ENCODE assay signal across 8 mouse cellular contexts in the genomic region with DNA sequence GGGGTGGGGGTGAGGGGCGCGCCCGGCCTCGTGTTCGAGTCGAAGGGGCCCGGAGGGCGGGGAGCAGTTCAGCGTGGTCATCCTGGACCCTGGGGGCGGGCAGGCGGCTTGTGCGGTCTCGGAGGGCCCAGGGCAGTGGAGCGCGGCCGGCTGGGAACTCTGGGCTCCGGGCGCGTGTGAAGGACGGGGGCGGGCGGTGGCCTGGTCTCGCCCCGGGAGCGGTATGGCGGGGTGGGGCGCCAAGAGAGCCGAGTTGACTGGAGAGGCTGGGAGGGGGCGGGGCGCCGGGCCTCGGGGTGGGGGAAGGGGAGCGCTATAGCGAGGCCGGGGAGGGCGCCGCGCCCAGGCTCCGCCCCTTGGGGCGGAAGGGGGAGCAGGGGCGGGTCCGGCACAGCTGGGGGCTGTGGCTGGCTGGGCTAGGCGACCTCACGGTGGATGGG. TPM values are rescaled to one million over a fixed set of nuclear protein-coding genes. Genes with fewer than 3 reads are reported as not detected.
A peak's percentile ranks its signal among the peaks of the same experiment; 100 is the strongest.
DNase-seq lines count a peak whose midpoint lies in the region; ATAC-seq and TF ChIP-seq lines count a peak whose summit lies in the region.

No protein-coding gene starts in this region.

- peak overlapping the region; percentile 75; the same call in 1 of the 2 replicates for H3K27ac ChIP-seq in cortical plate, adult 2 months (ENCODE audit: insufficient read depth, low read length)
- H3K27ac ChIP-seq in intestine, postnatal 0 days (ENCODE audit: low read depth, low read length): peak overlapping the region; percentile 97
- H3K27ac ChIP-seq in limb, embryonic 15.5 days: peak overlapping the region; percentile 99
- peak overlapping the region; percentile 92 for H3K27ac ChIP-seq in midbrain, embryonic 15.5 days

- peak overlapping the region; percentile 80 for H3K4me2 ChIP-seq in intestine, postnatal 0 days (replicated peaks; ENCODE audit: low read depth)
- peak overlapping the region; percentile 49 for H3K4me2 ChIP-seq in limb, embryonic 15.5 days
- H3K4me2 ChIP-seq in midbrain, embryonic 15.5 days: peak overlapping the region; percentile 77

- no peak for TF ChIP-seq POLR2A in cortical plate, adult 2 months (IDR thresholded peaks at IDR 0.05; ENCODE audit: extremely low read depth, insufficient read depth, low read length)

- H3K27me3 ChIP-seq in intestine, postnatal 0 days (replicated peaks; ENCODE audit: control insufficient read depth, insufficient read depth, low read length): no peaks in the 10 kb centered on the region
- H3K27me3 ChIP-seq in limb, embryonic 15.5 days: no peaks in the 10 kb centered on the region
- no peaks in the 10 kb centered on the region for H3K27me3 ChIP-seq in midbrain, embryonic 15.5 days (replicated peaks)

- H3K4me1 ChIP-seq in cortical plate, adult 2 months (ENCODE audit: control insufficient read depth, insufficient read depth, low read length): peaks cover 6% of the 10 kb centered on the region; the same call in 1 of the 2 replicates
- H3K4me1 ChIP-seq in intestine, postnatal 0 days (replicated peaks; ENCODE audit: control insufficient read depth, insufficient read depth, low read length): peaks cover 1% of the 10 kb centered on the region
- peaks cover 52% of the 10 kb centered on the region for H3K4me1 ChIP-seq in limb, embryonic 15.5 days
- H3K4me1 ChIP-seq in midbrain, embryonic 15.5 days: peaks cover 57% of the 10 kb centered on the region

- H3K9me3 ChIP-seq in intestine, postnatal 0 days (ENCODE audit: control insufficient read depth): no peaks in the 10 kb centered on the region
- H3K9me3 ChIP-seq in limb, embryonic 15.5 days: no peaks in the 10 kb centered on the region
- H3K9me3 ChIP-seq in midbrain, embryonic 15.5 days: no peaks in the 10 kb centered on the region

- peaks cover 31% of the 10 kb centered on the region for H3K36me3 ChIP-seq in intestine, postnatal 0 days (ENCODE audit: control insufficient read depth, insufficient read depth)
- peaks cover 41% of the 10 kb centered on the region for H3K36me3 ChIP-seq in limb, embryonic 15.5 days
- H3K36me3 ChIP-seq in midbrain, embryonic 15.5 days (replicated peaks): peaks cover 9% of the 10 kb centered on the region

- peak; percentile 75 for DNase-seq in cerebellum, adult 11 months
- peak; percentile 88 to 90 for DNase-seq in gastrocnemius, postnatal 4 days (ENCODE audit: low spot score in 2 of 2)
- peak; percentile 80 to 84 for DNase-seq in spleen, postnatal 14 days (ENCODE audit: low spot score in 2 of 2)

- 2% methylated on average over 24 of the region's 44 CpGs for WGBS in intestine, postnatal 0 days
- WGBS in limb, embryonic 15.5 days: under 1% methylated on average over 39 of the region's 44 CpGs
- under 1% methylated on average over 39 of the region's 44 CpGs for WGBS in midbrain, embryonic 15.5 days

- peak overlapping the region; percentile 84 for H3K4me3 ChIP-seq in cortical plate, adult 2 months (ENCODE audit: insufficient read depth, low read length)
- H3K4me3 ChIP-seq in intestine, postnatal 0 days (ENCODE audit: low read depth, low read length): peak overlapping the region; percentile 90
- H3K4me3 ChIP-seq in limb, embryonic 15.5 days: peak overlapping the region; percentile 90
- peak overlapping the region; percentile 90 for H3K4me3 ChIP-seq in midbrain, embryonic 15.5 days

- no peak for ATAC-seq in cerebellum, adult (ENCODE audit: insufficient number of reproducible peaks, low FRiP score, low TSS enrichment)
- peak; percentile 59 for ATAC-seq in intestine, postnatal 0 days
- peak; percentile 49 for ATAC-seq in limb, embryonic 15.5 days (ENCODE audit: insufficient number of reproducible peaks, low FRiP score, low TSS enrichment, low read depth)
- 0 out of 2 replicates have a peak, but pooled peaks have one; percentile 2 for ATAC-seq in midbrain, embryonic 15.5 days (replicated peaks)

- TF ChIP-seq CTCF in cortical plate, adult 2 months (IDR thresholded peaks at IDR 0.05; ENCODE audit: extremely low read depth, insufficient read depth, low read length): no peak
- TF ChIP-seq CTCF in intestine, postnatal 0 days (IDR thresholded peaks at IDR 0.05; ENCODE audit: low read depth): no peak; the same call in 1 of the 2 replicates

- H3K9ac ChIP-seq in intestine, postnatal 0 days (ENCODE audit: low read depth, low read length): peak overlapping the region; percentile 86
- H3K9ac ChIP-seq in limb, embryonic 15.5 days: peak overlapping the region; percentile 93
- peak overlapping the region; percentile 87 for H3K9ac ChIP-seq in midbrain, embryonic 15.5 days

RNA-seq across cellular contexts. Expression of a gene that starts 1.5 kb away (rescaled TPM):
- 37.6 and 38.2 TPM in 2 replicates for polyA plus RNA-seq in cortical plate, adult 2 months (2012; rRNA removed)
- 10 to 100 TPM; 31.5 to 34.7 TPM for total RNA-seq in gastrocnemius, postnatal 4 days (2021)
- 32.6 and 37.7 TPM in 2 replicates for polyA plus RNA-seq in intestine, postnatal 0 days (2015; fragmentation: Nextera tagmentation; extraction: Ambion mirVana)
- polyA plus RNA-seq in limb, embryonic 15.5 days (2015; fragmentation: Nextera tagmentation; extraction: Ambion mirVana): 72.2 and 81.6 TPM in 2 replicates
- polyA plus RNA-seq in midbrain, embryonic 15.5 days (2015; fragmentation: Nextera tagmentation; extraction: Ambion mirVana): 57.1 and 58.8 TPM in 2 replicates

RNA-seq across cellular contexts. Expression of a gene that starts 3.3 kb away (rescaled TPM):
- polyA plus RNA-seq in cortical plate, adult 2 months (2012; rRNA removed): 26.9 and 30.4 TPM in 2 replicates
- 10 to 100 TPM; 19.1 to 22.8 TPM for total RNA-seq in gastrocnemius, postnatal 4 days (2021)
- polyA plus RNA-seq in intestine, postnatal 0 days (2015; fragmentation: Nextera tagmentation; extraction: Ambion mirVana): 9.1 TPM in 2 replicates
- polyA plus RNA-seq in limb, embryonic 15.5 days (2015; fragmentation: Nextera tagmentation; extraction: Ambion mirVana): 42.2 and 43.1 TPM in 2 replicates
- polyA plus RNA-seq in midbrain, embryonic 15.5 days (2015; fragmentation: Nextera tagmentation; extraction: Ambion mirVana): 30.4 and 31.0 TPM in 2 replicates

RNA-seq across cellular contexts. Expression of a gene that starts 6.1 kb away (rescaled TPM):
- polyA plus RNA-seq in cortical plate, adult 2 months (2012; rRNA removed): 330 and 334 TPM in 2 replicates
- total RNA-seq in gastrocnemius, postnatal 4 days (2021): 100 to 1,000 TPM; 234 to 246 TPM
- polyA plus RNA-seq in intestine, postnatal 0 days (2015; fragmentation: Nextera tagmentation; extraction: Ambion mirVana): 1,065 and 1,136 TPM in 2 replicates
- polyA plus RNA-seq in limb, embryonic 15.5 days (2015; fragmentation: Nextera tagmentation; extraction: Ambion mirVana): 545 and 568 TPM in 2 replicates
- polyA plus RNA-seq in midbrain, embryonic 15.5 days (2015; fragmentation: Nextera tagmentation; extraction: Ambion mirVana): 495 and 507 TPM in 2 replicates

RNA-seq across cellular contexts. Expression of a gene that starts 14.8 kb away (rescaled TPM):
- polyA plus RNA-seq in cortical plate, adult 2 months (2012; rRNA removed): 121 and 126 TPM in 2 replicates
- total RNA-seq in gastrocnemius, postnatal 4 days (2021): 10 to 100 TPM; 61.9 to 63.7 TPM
- polyA plus RNA-seq in intestine, postnatal 0 days (2015; fragmentation: Nextera tagmentation; extraction: Ambion mirVana): 56.8 and 57.7 TPM in 2 replicates
- 111 and 119 TPM in 2 replicates for polyA plus RNA-seq in limb, embryonic 15.5 days (2015; fragmentation: Nextera tagmentation; extraction: Ambion mirVana)
- polyA plus RNA-seq in midbrain, embryonic 15.5 days (2015; fragmentation: Nextera tagmentation; extraction: Ambion mirVana): 162 and 177 TPM in 2 replicates

RNA-seq across cellular contexts. Expression of a gene that starts 16.1 kb away (rescaled TPM):
- polyA plus RNA-seq in cortical plate, adult 2 months (2012; rRNA removed): 121 and 139 TPM in 2 replicates
- total RNA-seq in gastrocnemius, postnatal 4 days (2021): 100 to 1,000 TPM; 204 to 229 TPM
- polyA plus RNA-seq in intestine, postnatal 0 days (2015; fragmentation: Nextera tagmentation; extraction: Ambion mirVana): 23.2 and 24.1 TPM in 2 replicates
- 24.6 and 32.0 TPM in 2 replicates for polyA plus RNA-seq in limb, embryonic 15.5 days (2015; fragmentation: Nextera tagmentation; extraction: Ambion mirVana)
- 22.5 and 25.4 TPM in 2 replicates for polyA plus RNA-seq in midbrain, embryonic 15.5 days (2015; fragmentation: Nextera tagmentation; extraction: Ambion mirVana)
